Mouse (Mus musculus) MN1 (cell line): Measurements from ENCODE around the gene Inpp5f.

Source experiments
- DNase-seq: peaks from one replicate; pipeline ENCODE4 v3.0.0-alpha.2; 2016; ENCODE audit warnings: low spot score

The Inpp5f gene

DNA sequence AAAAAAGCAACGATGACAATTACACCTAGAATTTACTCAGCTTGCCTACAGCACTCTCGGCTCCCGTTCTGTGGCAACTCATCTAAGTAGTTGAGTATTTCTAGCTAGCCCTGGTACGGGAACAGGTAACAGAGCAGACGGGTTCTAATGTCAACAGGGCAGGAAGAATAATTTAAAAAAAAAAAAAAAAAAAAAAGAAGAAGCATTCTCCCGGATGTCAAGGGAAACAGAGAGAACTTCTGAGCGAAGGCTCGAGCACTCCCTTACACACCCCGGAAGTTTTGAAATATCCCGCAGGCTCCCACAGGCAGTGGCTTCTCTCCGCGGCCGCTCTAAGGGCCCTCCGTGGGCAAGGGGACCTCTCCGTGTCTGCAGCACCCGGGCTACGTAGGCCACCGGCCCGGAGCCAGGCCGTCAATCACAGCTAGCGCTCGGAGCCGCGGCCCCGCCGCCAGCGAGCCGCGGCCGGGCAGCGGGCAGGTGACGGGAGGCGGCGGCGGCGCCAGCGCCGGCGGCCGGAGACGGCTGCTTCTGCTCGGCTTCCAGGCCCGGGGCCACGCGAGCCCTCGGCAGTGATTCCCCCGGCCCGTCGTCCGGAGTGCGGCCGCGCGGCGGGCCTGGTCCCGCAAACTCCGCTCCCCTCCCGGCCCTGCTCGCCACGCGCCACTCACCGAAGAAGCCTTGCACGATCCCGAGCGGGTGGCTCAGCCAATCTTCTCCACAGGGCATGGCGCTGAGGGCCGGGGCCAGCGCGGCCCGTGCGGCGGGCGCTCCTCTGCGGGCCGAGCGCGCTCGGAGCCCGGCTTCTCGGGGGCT is 128.5 kb downstream of the Inpp5f start:
- peak; percentile 17 for DNase-seq

- peak; percentile 94 for DNase-seq
Measured at GRCm38 (mm10) chr7:128740334-128740733, 129.2 kb downstream of the Inpp5f start, which contains the start of gene Mcmbp. Gene Mcmbp (minus strand): TSS chr7:128740495.

DNA sequence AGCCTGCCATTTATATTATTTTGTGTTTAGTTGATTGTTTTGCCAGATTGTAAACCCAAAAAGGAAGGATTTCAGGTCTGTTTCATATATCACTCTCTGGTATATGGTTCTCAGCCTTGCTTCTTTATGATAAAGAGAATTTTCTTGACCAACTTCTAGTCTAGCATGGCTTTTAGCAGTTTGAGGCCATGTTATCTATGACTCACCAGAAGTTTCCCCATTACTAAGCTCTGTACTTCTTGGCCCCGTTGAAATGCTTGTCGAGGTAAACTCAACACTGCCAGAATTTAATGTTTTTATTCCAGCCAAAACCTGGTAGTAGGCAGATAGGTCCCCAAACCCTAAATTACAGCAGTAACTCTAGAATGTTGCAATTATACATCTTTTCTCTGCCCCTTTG is 132.8 kb downstream of the Inpp5f start:
- peak; percentile 16 for DNase-seq

- peak; percentile 99 for DNase-seq
Measured at GRCm38 (mm10) chr7:128744684-128745485, 133.8 kb downstream of the Inpp5f start, which contains the start of gene Sec23ip. Gene Sec23ip (plus strand): TSS chr7:128744943.
